9 mouse cellular contexts compared by ENCODE assay signal in genomic region chr15:85041546-85042225, GRCm38 (mm10). TPM values are rescaled to one million over a fixed set of nuclear protein-coding genes. Genes with fewer than 3 reads are reported as not detected.
DNase-seq lines count a peak whose midpoint lies in the region; ATAC-seq and TF ChIP-seq lines count a peak whose summit lies in the region.
"Had no signal": no experiment of that assay in that cellular context is flagged by ENCODE, and none has a peak within 500 bp of the region (broad histone marks: within the 10 kb centered on the region; RNA-seq: fewer than 3 reads in every experiment).

No protein-coding gene starts in this region.

- H3K27ac ChIP-seq in forebrain, postnatal 0 days (ENCODE audit: low read depth, low read length): peak overlapping the region; percentile 82
- H3K27ac ChIP-seq in limb, embryonic 12.5 days: peak overlapping the region; percentile 91

- H3ac ChIP-seq in C2C12 (ENCODE audit: control insufficient read depth, insufficient read length, low read depth): peak overlapping the region; percentile 5

- ATAC-seq in forebrain, postnatal 0 days: no peak
- ATAC-seq in limb, embryonic 12.5 days (ENCODE audit: insufficient number of reproducible peaks, insufficient read depth, low FRiP score, low TSS enrichment, low read depth): no peak
- no peak for ATAC-seq in monocyte, adult 5-6 weeks (replicated peaks; ENCODE audit: insufficient number of reproducible peaks, low FRiP score, low TSS enrichment, poor library complexity, severe bottlenecking)

- peak; percentile 22 for DNase-seq in heart, adult 8-10 months (ENCODE audit: low spot score)
- no peak for DNase-seq in heart, adult 18-20 months
- no peak for DNase-seq in forebrain, postnatal 0 days
- DNase-seq in urinary bladder, adult 18-20 months (ENCODE audit: low spot score in 2 of 2): no peak
- DNase-seq in frontal cortex, adult 2 months (ENCODE audit: extremely low spot score in 1 of 2, low spot score in 1 of 2): no peak

- H3K79me3 ChIP-seq in C2C12 (ENCODE audit: low read depth): peaks cover 45% of the 10 kb centered on the region

- peaks cover 20% of the 10 kb centered on the region for H3K36me3 ChIP-seq in C2C12 (ENCODE audit: control insufficient read depth, insufficient read depth)
- H3K36me3 ChIP-seq in forebrain, postnatal 0 days (ENCODE audit: insufficient read depth): peaks cover 14% of the 10 kb centered on the region
- H3K36me3 ChIP-seq in limb, embryonic 12.5 days: peaks cover 21% of the 10 kb centered on the region

- H3K9ac ChIP-seq in forebrain, postnatal 0 days: no peak overlapping the region
- H3K9ac ChIP-seq in limb, embryonic 12.5 days (replicated peaks): no peak overlapping the region

- H3K9me3 ChIP-seq in forebrain, postnatal 0 days (ENCODE audit: low read length): no peaks in the 10 kb centered on the region
- no peaks in the 10 kb centered on the region for H3K9me3 ChIP-seq in limb, embryonic 12.5 days

- 54% methylated on average over 10 of the region's 10 CpGs for WGBS in forebrain, postnatal 0 days
- WGBS in limb, embryonic 12.5 days: 82% methylated on average over 10 of the region's 10 CpGs

- H3K27me3 ChIP-seq in C2C12 (ENCODE audit: control insufficient read depth, insufficient read depth, insufficient read length): no peaks in the 10 kb centered on the region
- H3K27me3 ChIP-seq in forebrain, postnatal 0 days (ENCODE audit: insufficient read depth, low read length): no peaks in the 10 kb centered on the region
- H3K27me3 ChIP-seq in limb, embryonic 12.5 days: no peaks in the 10 kb centered on the region

- peaks cover 69% of the 10 kb centered on the region for H3K79me2 ChIP-seq in C2C12 (ENCODE audit: control insufficient read depth, insufficient read depth)

- H3K4me2 ChIP-seq in forebrain, postnatal 0 days (ENCODE audit: low read depth): no peak overlapping the region
- no peak overlapping the region for H3K4me2 ChIP-seq in limb, embryonic 12.5 days

- no peak overlapping the region for H3K4me3 ChIP-seq in C2C12 (ENCODE audit: insufficient read depth, poor library complexity, severe bottlenecking)
- no peak overlapping the region for H3K4me3 ChIP-seq in forebrain, postnatal 0 days (ENCODE audit: low read depth, low read length)
- no peak overlapping the region for H3K4me3 ChIP-seq in limb, embryonic 12.5 days (replicated peaks)

- no peak for TF ChIP-seq CTCF in C2C12 (IDR thresholded peaks at IDR 0.05; ENCODE audit: control insufficient read depth, insufficient read depth, insufficient read length)
- TF ChIP-seq CTCF in forebrain, postnatal 0 days (IDR thresholded peaks at IDR 0.05; ENCODE audit: low read depth): no peak

- H3K4me1 ChIP-seq in forebrain, postnatal 0 days (ENCODE audit: insufficient read depth): peaks cover 43% of the 10 kb centered on the region
- peaks cover 52% of the 10 kb centered on the region for H3K4me1 ChIP-seq in limb, embryonic 12.5 days (replicated peaks)

TF ChIP-seq in C2C12, 6 proteins besides CTCF, POLR2A, EP300 and RAD21:
- TF ChIP-seq FOSL1 (IDR thresholded peaks at IDR 0.05; ENCODE audit: insufficient read depth, low read length, poor library complexity, severe bottlenecking): no peak
- TF ChIP-seq USF1 (IDR thresholded peaks at IDR 0.05; ENCODE audit: low read depth): no peak
TF ChIP-seq in C2C12: peak in this region for 0.

RNA-seq across cellular contexts. Expression of gene Fam118a, which starts 12.9 kb away (rescaled TPM):
- 1 to 10 TPM; 6.1 to 7.7 (median 6.9) TPM for total RNA-seq in heart, adult 8-10 months (2022)
- 1 to 10 TPM; 7.3 to 8.2 TPM for total RNA-seq in heart, adult 18-20 months (2021)
- polyA plus RNA-seq in C2C12 (2012; fragmentation: generic; extraction: Trizol): 24.5 TPM
- total RNA-seq in forebrain, postnatal 0 days (2014; rRNA removed): 27.9 and 32.8 TPM in 2 replicates
- polyA plus RNA-seq in forebrain, postnatal 0 days (2015; fragmentation: Nextera tagmentation; extraction: Ambion mirVana): 27.2 and 30.6 TPM in 2 replicates
- polyA plus RNA-seq in limb, embryonic 12.5 days (2016; fragmentation: Nextera tagmentation; extraction: Ambion mirVana): 27.9 and 28.8 TPM in 2 replicates
- 7.9 to 12.5 TPM (median 12.3 TPM) in 3 replicates for total RNA-seq in monocyte, adult 5-6 weeks (2017)
- polyA plus RNA-seq in frontal cortex, adult 2 months (2012; rRNA removed): 18.9 and 20.9 TPM in 2 replicates

RNA-seq across cellular contexts. Expression of gene Upk3a, which starts 24.7 kb away (rescaled TPM):
- total RNA-seq in heart, adult 8-10 months (2022): not detected
- not detected for total RNA-seq in heart, adult 18-20 months (2021)
- not detected for polyA plus RNA-seq in C2C12 (2012; fragmentation: generic; extraction: Trizol)
- 1.1 and 2.2 TPM in 2 replicates for total RNA-seq in forebrain, postnatal 0 days (2014; rRNA removed)
- polyA plus RNA-seq in forebrain, postnatal 0 days (2015; fragmentation: Nextera tagmentation; extraction: Ambion mirVana): 1.3 and 1.4 TPM in 2 replicates
- polyA plus RNA-seq in limb, embryonic 12.5 days (2016; fragmentation: Nextera tagmentation; extraction: Ambion mirVana): not detected in 2 replicates
- not detected in 3 replicates for total RNA-seq in monocyte, adult 5-6 weeks (2017)
- polyA plus RNA-seq in frontal cortex, adult 2 months (2012; rRNA removed): 0.27 and 0.34 TPM in 2 replicates
- total RNA-seq: adrenal gland, postnatal 4 days had no signal

RNA-seq across cellular contexts. Expression of gene 5031439G07Rik, which starts 53.3 kb away (rescaled TPM):
- 10 to 100 TPM; 30.5 to 36.5 (median 33.8) TPM for total RNA-seq in heart, adult 8-10 months (2022)
- 10 to 100 TPM; 30.6 to 34.7 TPM for total RNA-seq in heart, adult 18-20 months (2021)
- 30.4 TPM for polyA plus RNA-seq in C2C12 (2012; fragmentation: generic; extraction: Trizol)
- 99.6 and 112 TPM in 2 replicates for total RNA-seq in forebrain, postnatal 0 days (2014; rRNA removed)
- polyA plus RNA-seq in forebrain, postnatal 0 days (2015; fragmentation: Nextera tagmentation; extraction: Ambion mirVana): 27.4 and 28.9 TPM in 2 replicates
- polyA plus RNA-seq in limb, embryonic 12.5 days (2016; fragmentation: Nextera tagmentation; extraction: Ambion mirVana): 7.7 and 10.1 TPM in 2 replicates
- 45.7 to 67.3 TPM (median 62.2 TPM) in 3 replicates for total RNA-seq in monocyte, adult 5-6 weeks (2017)
- polyA plus RNA-seq in frontal cortex, adult 2 months (2012; rRNA removed): 59.7 and 61.2 TPM in 2 replicates
